Mouse (Mus musculus): ENCODE data around the gene Gm10065. TPM values are rescaled to one million over a fixed set of nuclear protein-coding genes. Genes with fewer than 3 reads are reported as not detected.

The Gm10065 gene
- polyA plus RNA-seq, 1 experiment, result not detected

DNA sequence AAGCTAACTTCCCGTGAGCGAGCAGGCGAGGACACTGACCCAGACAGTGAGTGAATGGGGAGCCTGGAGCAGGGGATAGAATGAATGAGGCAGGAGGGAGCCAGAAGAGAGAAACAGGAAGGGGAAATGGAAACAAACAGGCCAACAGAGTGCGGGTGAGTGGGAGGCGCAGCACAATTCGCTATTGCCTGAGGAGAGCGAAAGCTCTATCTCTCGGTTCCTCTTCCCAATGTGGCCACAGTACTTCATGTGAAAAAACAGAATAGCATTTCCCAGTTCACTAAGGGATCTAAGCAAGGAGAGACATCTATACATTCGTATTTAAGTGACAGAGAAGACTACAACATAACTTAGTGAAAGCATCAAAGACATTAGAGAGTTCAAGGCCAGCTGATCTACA lies 32.4 kb downstream of the Gm10065 start:
- TF ChIP-seq CTCF (IDR thresholded peaks at IDR 0.05; ENCODE audit: control insufficient read depth, insufficient read depth, insufficient read length) (no peak), FOSL1 (IDR thresholded peaks at IDR 0.05; ENCODE audit: insufficient read depth, low read length, poor library complexity, severe bottlenecking) (no peak), MYOG (IDR thresholded peaks at IDR 0.05; ENCODE audit: control insufficient read depth, extremely low read depth, insufficient read length) (no peak)
- Histone ChIP-seq H3ac (ENCODE audit: control insufficient read depth, insufficient read length, low read depth) (no peak overlapping the region), H3K79me2 (ENCODE audit: control insufficient read depth, insufficient read depth) (peaks cover 23% of the 10 kb centered on the region), H3K4me3 (ENCODE audit: insufficient read depth, poor library complexity, severe bottlenecking) (no peak overlapping the region), H3K79me3 (ENCODE audit: low read depth) (peaks cover 14% of the 10 kb centered on the region), H3K36me3 (ENCODE audit: control insufficient read depth, insufficient read depth) (peaks cover 52% of the 10 kb centered on the region), H3K27me3 (ENCODE audit: control insufficient read depth, insufficient read depth, insufficient read length) (no peaks in the 10 kb centered on the region)

GRCm38 (mm10) chr13:21441207-21441572 lies 38.1 kb downstream of the Gm10065 start:
- H3K27me3 ChIP-seq (ENCODE audit: control insufficient read depth, insufficient read depth, insufficient read length), result no peaks in the 10 kb centered on the region
- no peaks in the 10 kb centered on the region for H3K79me3 ChIP-seq (ENCODE audit: low read depth)
- H3K4me3 ChIP-seq (ENCODE audit: insufficient read depth, poor library complexity, severe bottlenecking), result no peak overlapping the region
- no peak for TF ChIP-seq MAX (IDR thresholded peaks at IDR 0.05)
- no peak for TF ChIP-seq FOSL1 (IDR thresholded peaks at IDR 0.05; ENCODE audit: insufficient read depth, low read length, poor library complexity, severe bottlenecking)
- no peak for TF ChIP-seq MYOG (IDR thresholded peaks at IDR 0.05; ENCODE audit: control insufficient read depth, extremely low read depth, insufficient read length)
- peaks cover 26% of the 10 kb centered on the region for H3K36me3 ChIP-seq (ENCODE audit: control insufficient read depth, insufficient read depth)
- no peak overlapping the region for H3ac ChIP-seq (ENCODE audit: control insufficient read depth, insufficient read length, low read depth)
- no peaks in the 10 kb centered on the region for H3K79me2 ChIP-seq (ENCODE audit: control insufficient read depth, insufficient read depth)

DNA sequence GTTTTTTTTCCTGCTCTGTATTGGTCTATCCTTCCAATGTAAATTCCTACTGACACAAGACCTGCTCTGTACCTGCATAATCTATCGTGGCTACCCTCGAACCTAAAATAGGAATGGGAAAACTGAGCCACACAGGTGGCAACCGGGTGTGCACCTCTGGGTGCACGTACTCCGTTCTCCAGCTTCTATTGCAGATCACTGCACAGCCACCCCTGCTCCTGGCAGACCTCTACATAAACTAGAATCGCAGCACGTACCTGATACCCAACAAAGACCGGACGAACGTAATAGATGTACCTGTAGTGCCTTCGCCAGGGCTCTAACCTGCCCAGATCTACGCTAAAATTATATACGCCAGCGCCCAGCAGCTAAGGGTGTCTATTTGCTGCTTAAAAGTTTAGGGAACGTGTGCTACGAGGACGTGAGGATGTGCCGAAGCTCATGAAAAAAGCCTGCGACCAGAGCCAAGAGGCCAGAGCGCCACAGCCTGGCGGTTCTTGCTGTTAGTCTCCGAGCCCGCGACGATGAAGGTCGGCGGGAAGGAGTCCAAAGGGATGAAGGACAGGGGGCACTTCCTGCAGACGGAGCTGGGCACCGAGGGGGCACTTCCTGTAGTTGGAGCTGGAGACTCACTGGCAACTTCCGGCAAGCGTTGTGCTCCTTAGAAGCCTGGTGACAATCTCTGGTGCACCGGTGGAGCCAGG lies 38.6 kb downstream of the Gm10065 start, which contains the start of gene Pgbd1:
TSS of gene Pgbd1 (minus strand) at position 556 of the 704 bp plus-strand sequence.
- Histone ChIP-seq H3K79me2 (ENCODE audit: control insufficient read depth, insufficient read depth) (no peaks in the 10 kb centered on the region), H3K4me3 (ENCODE audit: insufficient read depth, poor library complexity, severe bottlenecking) (no peak within 1 kb of the TSS), H3K79me3 (ENCODE audit: low read depth) (no peaks in the 10 kb centered on the region), H3K27me3 (ENCODE audit: control insufficient read depth, insufficient read depth, insufficient read length) (no peaks in the 10 kb centered on the region), H3ac (ENCODE audit: control insufficient read depth, insufficient read length, low read depth) (no peak within 1 kb of the TSS), H3K36me3 (ENCODE audit: control insufficient read depth, insufficient read depth) (peaks cover 22% of the 10 kb centered on the region)
- TF ChIP-seq CEBPB (IDR thresholded peaks at IDR 0.05; ENCODE audit: low read depth) (no peak), FOSL1 (IDR thresholded peaks at IDR 0.05; ENCODE audit: insufficient read depth, low read length, poor library complexity, severe bottlenecking) (no peak), MYOG (IDR thresholded peaks at IDR 0.05; ENCODE audit: control insufficient read depth, extremely low read depth, insufficient read length) (no peak), CTCF (IDR thresholded peaks at IDR 0.05; ENCODE audit: control insufficient read depth, insufficient read depth, insufficient read length) (no peak), MAX (IDR thresholded peaks at IDR 0.05) (no peak), USF1 (IDR thresholded peaks at IDR 0.05; ENCODE audit: low read depth) (no peak), MYOD1 (IDR thresholded peaks at IDR 0.05; ENCODE audit: control insufficient read depth, insufficient read length, low read depth) (no peak)

- no peaks in the 10 kb centered on the region for H3K36me3 ChIP-seq (ENCODE audit: control insufficient read depth, insufficient read depth)
- H3K79me2 ChIP-seq (ENCODE audit: control insufficient read depth, insufficient read depth), result no peaks in the 10 kb centered on the region
- no peak overlapping the region for H3ac ChIP-seq (ENCODE audit: control insufficient read depth, insufficient read length, low read depth)
- no peak for TF ChIP-seq MYOD1 (IDR thresholded peaks at IDR 0.05; ENCODE audit: control insufficient read depth, insufficient read length, low read depth)
- no peak for TF ChIP-seq FOSL1 (IDR thresholded peaks at IDR 0.05; ENCODE audit: insufficient read depth, low read length, poor library complexity, severe bottlenecking)
- TF ChIP-seq CEBPB (IDR thresholded peaks at IDR 0.05; ENCODE audit: low read depth), result no peak
- TF ChIP-seq MAX (IDR thresholded peaks at IDR 0.05), result no peak
- no peak for TF ChIP-seq CTCF (IDR thresholded peaks at IDR 0.05; ENCODE audit: control insufficient read depth, insufficient read depth, insufficient read length)
- TF ChIP-seq USF1 (IDR thresholded peaks at IDR 0.05; ENCODE audit: low read depth), result no peak
- TF ChIP-seq MYOG (IDR thresholded peaks at IDR 0.05; ENCODE audit: control insufficient read depth, extremely low read depth, insufficient read length), result no peak
- no peaks in the 10 kb centered on the region for H3K27me3 ChIP-seq (ENCODE audit: control insufficient read depth, insufficient read depth, insufficient read length)
- H3K79me3 ChIP-seq (ENCODE audit: low read depth), result no peaks in the 10 kb centered on the region
- H3K4me3 ChIP-seq (ENCODE audit: insufficient read depth, poor library complexity, severe bottlenecking), result no peak overlapping the region
Observed at GRCm38 (mm10) chr13:21435476-21435875, 43.8 kb downstream of the Gm10065 start.

Small RNAs within 50 kb of the gene (microRNA-seq; reads per million reads assigned to microRNA genes)
- not detected for gene Mir1896 (ENCODE audit: borderline microRNAs expressed)

Other genes with a start within 250 kb of the Gm10065 start
- not detected for gene Gpx5, start 186.7 kb downstream of the Gm10065 start, polyA plus RNA-seq (2012; fragmentation: generic; extraction: Trizol)
- not detected for gene Gpx6, start 167.3 kb downstream of the Gm10065 start, polyA plus RNA-seq (2012; fragmentation: generic; extraction: Trizol)
- gene Olfr1367, start 132.5 kb downstream of the Gm10065 start, polyA plus RNA-seq (2012; fragmentation: generic; extraction: Trizol), result not detected
- 3.1 TPM for gene Zscan12, start 116.6 kb downstream of the Gm10065 start, polyA plus RNA-seq (2012; fragmentation: generic; extraction: Trizol)
- 10.2 TPM for gene Zkscan3, start 76.7 kb downstream of the Gm10065 start, polyA plus RNA-seq (2012; fragmentation: generic; extraction: Trizol)
- 0.20 TPM for gene Pgbd1, start 38.4 kb downstream of the Gm10065 start, polyA plus RNA-seq (2012; fragmentation: generic; extraction: Trizol)
- gene Zscan26, start 25.7 kb downstream of the Gm10065 start, polyA plus RNA-seq (2012; fragmentation: generic; extraction: Trizol), result 3.5 TPM
- gene Nkapl, start 10.9 kb downstream of the Gm10065 start, polyA plus RNA-seq (2012; fragmentation: generic; extraction: Trizol), result 0.02 TPM
- gene Zkscan4, start 534 bp downstream of the Gm10065 start, polyA plus RNA-seq (2012; fragmentation: generic; extraction: Trizol), result not detected
- 0.23 TPM for gene AK157302, start 15.8 kb upstream of the Gm10065 start, polyA plus RNA-seq (2012; fragmentation: generic; extraction: Trizol)
- gene Gm11273, start 22.0 kb upstream of the Gm10065 start, polyA plus RNA-seq (2012; fragmentation: generic; extraction: Trizol), result 22.1 TPM
- gene Zkscan8, start 51.7 kb upstream of the Gm10065 start, polyA plus RNA-seq (2012; fragmentation: generic; extraction: Trizol), result 0.97 TPM
- gene Olfr1366, start 63.4 kb upstream of the Gm10065 start, polyA plus RNA-seq (2012; fragmentation: generic; extraction: Trizol), result 0.02 TPM
- gene Olfr1535, start 80.5 kb upstream of the Gm10065 start, polyA plus RNA-seq (2012; fragmentation: generic; extraction: Trizol), result not detected
- not detected for gene Olfr1364, start 102.3 kb upstream of the Gm10065 start, polyA plus RNA-seq (2012; fragmentation: generic; extraction: Trizol)
- gene Olfr1362, start 134.6 kb upstream of the Gm10065 start, polyA plus RNA-seq (2012; fragmentation: generic; extraction: Trizol), result not detected
- 0.01 TPM for gene Olfr11, start 163.1 kb upstream of the Gm10065 start, polyA plus RNA-seq (2012; fragmentation: generic; extraction: Trizol)
- gene Olfr1361, start 183.9 kb upstream of the Gm10065 start, polyA plus RNA-seq (2012; fragmentation: generic; extraction: Trizol), result not detected
- gene Olfr1360, start 198.0 kb upstream of the Gm10065 start, polyA plus RNA-seq (2012; fragmentation: generic; extraction: Trizol), result not detected
- gene Olfr1359, start 218.7 kb upstream of the Gm10065 start, polyA plus RNA-seq (2012; fragmentation: generic; extraction: Trizol), result not detected
- gene Hist1h2bl, start 236.7 kb upstream of the Gm10065 start, polyA plus RNA-seq (2012; fragmentation: generic; extraction: Trizol), result 9.1 TPM
- 15.6 TPM for gene Hist1h2ai, start 237.0 kb upstream of the Gm10065 start, polyA plus RNA-seq (2012; fragmentation: generic; extraction: Trizol)
- gene Hist1h3h, start 238.2 kb upstream of the Gm10065 start, polyA plus RNA-seq (2012; fragmentation: generic; extraction: Trizol), result 15.6 TPM
- 3.4 TPM for gene Hist1h2bm, start 242.6 kb upstream of the Gm10065 start, polyA plus RNA-seq (2012; fragmentation: generic; extraction: Trizol)